Mouse (Mus musculus): ENCODE results near the gene Arhgap32.
"Not testable (repeated sequence)": the region's sequence is repeated elsewhere in the genome, so short reads cannot be mapped to it uniquely, and the experiment has no call there.

Arhgap32 gene

DNA sequence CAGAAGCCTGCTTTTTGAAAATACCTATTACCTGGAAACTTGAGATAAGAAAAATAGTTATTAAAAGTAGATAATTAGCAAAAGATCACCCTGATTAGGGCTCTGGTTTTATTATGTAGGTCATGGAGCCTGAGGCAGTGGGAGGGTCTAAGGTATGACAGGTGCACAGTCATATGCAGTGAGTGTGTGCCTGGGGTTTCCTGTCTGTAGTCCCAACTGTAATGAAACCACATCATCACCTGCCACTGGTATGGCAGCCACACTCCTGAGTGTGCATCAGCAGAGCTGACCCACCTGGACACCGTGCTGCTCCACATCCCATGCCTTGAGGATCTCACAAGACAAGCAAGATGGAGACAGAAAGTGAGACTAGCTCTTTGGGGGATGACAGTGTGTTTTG, at the start of gene Arhgap32:
Arhgap32 (plus strand) TSS at position 351 of the 400 bp plus-strand sequence.
- DNase-seq (ENCODE audit: low spot score in 2 of 2): no peak

DNA sequence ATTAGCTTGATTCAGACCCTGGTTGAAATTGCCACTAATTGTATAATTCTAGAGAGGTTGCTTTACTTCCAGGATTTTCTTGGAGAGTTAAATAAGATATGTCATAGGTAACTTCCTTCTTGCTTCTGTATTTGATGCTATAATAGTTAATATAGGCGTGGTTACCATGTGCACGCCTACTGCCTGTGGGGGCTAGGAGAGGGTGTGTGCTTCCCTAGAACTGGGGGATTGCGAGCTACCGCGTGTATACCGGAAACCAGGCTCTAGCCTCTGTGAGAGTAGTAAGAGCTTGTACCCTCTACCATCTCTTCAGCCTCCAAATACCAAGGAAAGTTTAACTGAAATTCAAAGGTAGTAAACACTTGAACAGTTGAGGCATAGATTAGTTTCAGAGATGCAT, 43.2 kb upstream of the Arhgap32 start:
- no peak for DNase-seq (ENCODE audit: low spot score in 2 of 2)

GRCm38 (mm10) chr9:32088106-32088776, 27.7 kb upstream of the Arhgap32 start:
- no peak for DNase-seq (ENCODE audit: low spot score in 2 of 2)

GRCm38 (mm10) chr9:32088882-32089281, 27.1 kb upstream of the Arhgap32 start:
- no peak for DNase-seq (ENCODE audit: low spot score in 2 of 2)

DNA sequence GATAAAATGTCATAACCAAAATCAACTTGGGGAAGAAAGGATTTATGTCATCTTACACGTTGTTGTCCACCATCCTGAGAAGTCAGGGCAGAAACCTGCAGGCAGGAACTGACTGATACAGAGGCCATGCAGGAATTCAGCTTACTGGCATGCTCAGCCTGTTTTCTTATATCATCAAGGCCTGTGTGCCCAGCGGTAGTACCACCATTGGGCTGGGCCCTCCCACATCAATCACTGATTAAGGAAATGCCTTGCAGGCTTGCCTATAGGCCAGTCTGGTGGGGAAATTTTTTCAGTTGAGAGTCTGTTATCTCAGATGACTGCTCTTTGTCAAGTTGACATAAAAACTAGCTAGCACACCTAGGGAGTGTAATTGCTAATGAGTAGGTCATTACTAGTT, 22.5 kb upstream of the Arhgap32 start:
- DNase-seq (ENCODE audit: low spot score in 2 of 2): no peak

DNA sequence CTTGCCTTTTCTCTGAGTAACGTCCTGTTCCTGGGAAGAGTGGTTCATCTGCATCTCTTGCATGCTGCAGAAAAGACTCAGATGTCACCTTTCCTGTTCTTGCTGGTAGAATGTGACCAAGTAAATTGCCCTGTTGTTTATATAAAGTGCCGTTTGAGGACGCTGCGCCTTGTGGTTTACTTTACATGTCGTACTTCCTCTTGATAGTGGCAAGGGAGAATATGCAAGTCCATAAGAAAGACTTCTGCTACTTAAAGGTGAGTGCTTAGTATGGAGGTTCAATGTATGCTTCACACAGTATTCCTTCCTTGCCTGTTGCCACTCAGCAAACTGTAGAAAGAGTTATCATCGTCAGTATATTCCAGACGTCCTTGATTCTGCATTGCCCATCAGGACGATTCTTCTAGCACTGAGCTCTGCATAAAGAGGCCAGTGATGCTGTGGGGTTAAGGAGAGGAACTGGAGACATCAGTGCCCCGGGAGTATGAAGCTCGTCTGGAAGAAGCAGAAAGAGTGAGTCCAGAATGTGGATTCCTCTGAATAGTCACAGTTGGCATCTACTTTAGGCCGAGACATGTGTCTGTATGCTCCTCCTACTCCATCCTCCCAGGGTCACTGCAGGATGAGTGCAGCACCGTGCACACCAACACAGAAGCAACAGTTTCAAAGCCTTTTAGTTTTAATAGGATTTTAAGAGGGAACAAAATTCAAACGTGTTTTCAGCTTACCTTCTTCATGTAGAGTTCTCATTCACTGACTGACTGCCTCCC, 21.4 kb upstream of the Arhgap32 start:
- DNase-seq (ENCODE audit: low spot score in 2 of 2): no peak

- no peak for DNase-seq (ENCODE audit: low spot score in 2 of 2)
Measured at GRCm38 (mm10) chr9:32095511-32095910, 20.4 kb upstream of the Arhgap32 start.

- no peak for DNase-seq (ENCODE audit: low spot score in 2 of 2)
Measured at GRCm38 (mm10) chr9:32096541-32096940, 19.4 kb upstream of the Arhgap32 start.

DNA sequence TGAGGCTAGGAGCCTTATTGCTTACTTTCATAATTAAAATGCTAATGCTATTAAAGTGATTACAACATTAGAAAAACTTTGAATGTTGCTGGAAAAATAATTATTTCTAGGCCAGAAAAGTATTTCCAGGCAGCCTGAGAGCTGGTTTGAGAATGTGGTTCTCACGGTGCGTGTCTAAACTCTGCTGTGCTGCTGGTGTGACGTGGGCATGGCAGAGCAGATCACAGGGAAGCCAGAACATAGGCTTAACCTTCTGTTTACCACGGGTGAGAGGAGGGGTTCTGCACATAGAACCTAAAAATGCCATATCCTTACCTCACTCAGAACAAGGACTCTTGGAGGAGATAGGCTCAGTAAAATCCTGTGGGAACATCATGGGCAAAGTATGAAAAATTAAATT, 18.8 kb upstream of the Arhgap32 start:
- no peak for DNase-seq (ENCODE audit: low spot score in 2 of 2)

DNA sequence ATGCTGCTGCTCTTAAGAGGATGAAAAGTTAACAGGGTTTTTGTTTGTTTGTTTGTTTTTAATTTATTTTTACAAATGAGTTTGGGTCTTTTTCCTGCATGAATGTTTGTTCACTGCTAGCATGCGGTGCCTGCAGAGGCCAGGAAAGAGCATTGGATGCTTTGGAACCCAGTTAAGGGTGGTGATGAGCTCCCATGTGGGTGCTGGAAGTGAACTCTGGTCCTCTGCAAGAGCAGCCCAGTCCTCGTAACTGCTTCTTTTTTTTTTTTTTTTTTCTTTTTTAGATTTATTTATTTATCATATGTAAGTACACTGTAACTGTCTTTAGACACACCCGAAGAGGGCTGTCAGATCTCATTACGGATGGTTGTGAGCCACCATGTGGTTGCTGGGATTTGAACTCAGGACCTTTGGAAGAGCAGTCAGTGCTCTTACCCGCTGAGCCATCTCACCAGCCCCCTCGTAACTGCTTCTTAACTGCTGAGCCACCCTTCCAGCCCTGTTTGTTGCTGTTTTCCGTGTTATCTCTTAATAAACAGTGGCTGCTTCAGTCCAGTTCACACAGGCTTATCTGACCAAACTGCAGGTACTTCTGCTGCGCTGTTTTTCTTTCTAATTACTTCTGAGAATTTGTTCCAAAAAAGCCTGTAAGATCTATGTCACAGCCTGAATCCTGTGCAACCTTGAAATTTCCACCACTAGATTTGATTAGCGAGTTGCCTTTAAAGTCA, 17.3 kb upstream of the Arhgap32 start:
- DNase-seq (ENCODE audit: low spot score in 2 of 2): no peak

DNA sequence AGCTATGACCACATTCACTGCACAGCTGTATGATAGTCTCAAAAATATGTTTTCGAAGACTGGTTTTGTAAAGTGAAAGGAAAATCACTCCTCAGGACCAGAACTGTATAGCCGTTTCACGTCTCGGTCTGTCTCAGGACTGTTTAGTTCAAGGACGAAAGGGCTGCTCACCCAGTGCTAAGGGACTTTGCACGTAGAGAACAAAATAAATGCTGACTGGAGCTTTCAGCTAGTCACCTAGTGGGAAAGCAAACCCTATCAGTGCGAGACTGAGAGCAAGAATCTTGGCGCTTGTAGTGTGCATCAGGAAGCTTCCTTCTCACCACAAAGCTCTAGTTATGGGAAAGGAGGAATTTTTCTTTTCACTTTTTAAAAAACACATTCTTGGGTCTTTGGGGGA, 15.4 kb upstream of the Arhgap32 start:
- no peak for DNase-seq (ENCODE audit: low spot score in 2 of 2)

GRCm38 (mm10) chr9:32101488-32101887, 14.4 kb upstream of the Arhgap32 start:
- no peak for DNase-seq (ENCODE audit: low spot score in 2 of 2)

GRCm38 (mm10) chr9:32104670-32105069, 11.3 kb upstream of the Arhgap32 start:
- DNase-seq (ENCODE audit: low spot score in 2 of 2): no peak

DNA sequence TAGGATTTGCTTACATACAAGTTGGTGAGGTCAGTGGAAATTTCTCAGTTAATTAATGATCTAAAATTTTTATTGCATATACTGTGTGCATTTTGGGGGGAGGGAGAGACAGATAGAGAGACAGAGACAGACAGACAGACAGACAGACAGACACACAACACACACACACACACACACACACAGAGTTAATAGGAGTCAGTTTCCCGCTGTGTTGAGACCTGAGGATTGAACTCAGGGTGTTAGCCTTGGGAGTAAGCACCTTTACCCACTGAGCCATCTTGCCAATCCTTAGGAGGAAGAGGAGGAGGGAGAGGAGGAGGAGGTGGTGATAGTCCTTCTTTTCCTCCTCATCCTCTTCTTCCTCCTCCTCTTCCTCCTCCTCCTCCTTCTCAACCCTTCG, 5.6 kb upstream of the Arhgap32 start:
- no peak for DNase-seq (ENCODE audit: low spot score in 2 of 2)

DNA sequence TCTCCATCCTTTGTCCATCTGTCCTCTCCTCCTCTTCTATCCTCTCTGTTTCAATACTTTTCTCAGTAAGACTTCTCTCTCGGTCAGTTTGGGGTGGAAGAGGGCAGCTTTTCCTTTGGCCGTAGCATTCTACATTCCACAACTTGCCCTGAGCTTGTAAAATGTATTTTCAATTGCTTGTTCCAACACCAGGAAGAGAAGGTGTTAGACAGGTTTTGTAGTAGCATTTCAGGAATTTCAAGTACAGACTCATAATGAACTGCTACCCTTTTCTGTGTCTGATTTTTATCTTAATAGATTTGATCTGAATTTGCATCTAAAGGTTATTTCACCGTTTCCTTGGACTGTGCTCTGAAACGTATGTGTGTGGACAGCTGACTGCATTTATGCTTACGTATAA, 336 bp downstream of the Arhgap32 start:
- DNase-seq (ENCODE audit: low spot score in 2 of 2): no peak

GRCm38 (mm10) chr9:32117876-32118275, 1.9 kb downstream of the Arhgap32 start:
- no peak for DNase-seq (ENCODE audit: low spot score in 2 of 2)

DNA sequence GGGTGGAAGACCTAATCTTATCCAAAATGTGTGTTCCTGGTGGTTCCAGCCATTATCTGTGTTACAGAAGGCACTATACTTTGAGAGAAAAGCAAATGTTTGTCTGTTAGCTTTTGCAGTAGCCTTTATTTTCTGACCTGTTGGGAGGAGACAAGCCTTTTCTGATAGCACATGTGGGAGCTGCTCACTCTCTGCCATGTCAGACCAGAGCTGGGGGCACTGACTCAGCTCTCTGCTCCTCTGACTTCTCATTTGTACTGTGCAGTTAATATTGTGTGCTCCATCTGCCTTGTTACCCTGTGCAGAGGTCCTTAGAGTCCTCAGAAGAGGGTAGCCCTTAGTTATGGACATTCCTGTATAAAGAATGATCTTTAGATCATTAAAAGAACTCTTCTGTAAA, 2.5 kb downstream of the Arhgap32 start:
- no peak for DNase-seq (ENCODE audit: low spot score in 2 of 2)

- no peak for DNase-seq (ENCODE audit: low spot score in 2 of 2)
Measured at GRCm38 (mm10) chr9:32119586-32119985, 3.6 kb downstream of the Arhgap32 start.

DNA sequence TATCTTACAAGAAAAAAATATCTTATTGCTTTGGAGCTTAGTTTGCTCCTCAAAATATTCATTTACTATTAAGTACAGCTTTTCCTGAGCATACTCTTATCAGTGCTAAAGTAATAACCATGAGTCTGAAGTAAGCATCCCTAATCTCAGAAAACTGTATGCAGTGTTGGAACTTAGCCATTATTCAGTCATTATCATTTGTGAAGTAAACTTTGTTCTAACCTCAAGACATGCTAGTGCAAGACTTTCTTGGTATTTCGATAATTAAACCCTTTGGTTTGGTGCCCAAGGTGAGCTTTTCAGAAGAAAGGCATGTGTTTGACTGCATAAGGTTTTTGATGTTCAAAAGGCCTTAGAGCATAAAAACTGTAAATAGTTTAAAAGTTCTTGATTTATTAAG, 4.2 kb downstream of the Arhgap32 start:
- DNase-seq (ENCODE audit: low spot score in 2 of 2): no peak

- not testable (repeated sequence) for DNase-seq (ENCODE audit: low spot score in 2 of 2)
Measured at GRCm38 (mm10) chr9:32121271-32121670, 5.3 kb downstream of the Arhgap32 start.

- no peak for DNase-seq (ENCODE audit: low spot score in 2 of 2)
Measured at GRCm38 (mm10) chr9:32136195-32136594, 20.3 kb downstream of the Arhgap32 start.

- DNase-seq (ENCODE audit: low spot score in 2 of 2): no peak
Measured at GRCm38 (mm10) chr9:32136680-32137295, 20.9 kb downstream of the Arhgap32 start.
